Mouse (Mus musculus) gastrocnemius, adult 2 months (tissue): ENCODE results near the gene Dpy19l1. TPM values are rescaled to one million over a fixed set of nuclear protein-coding genes. Genes with fewer than 3 reads are reported as not detected.
A peak's percentile ranks its signal among the peaks of the same experiment; 100 is the strongest.

Experiments
- DNase-seq: peaks from one replicate; pipeline ENCODE4 v3.0.0; 2022
- H3K27ac ChIP-seq: fragments of 200-600 bp; 2 replicates; pipeline ENCODE4 v1.8.1; 2022; ENCODE audit warnings: mild to moderate bottlenecking
- H3K4me3 ChIP-seq: fragments of 200-600 bp; 2 replicates; pipeline ENCODE4 v1.8.1; 2022; ENCODE audit warnings: mild to moderate bottlenecking, moderate library complexity
- CTCF ChIP-seq: fragments of 200-600 bp; IDR thresholded peaks from 2 replicates; pipeline ENCODE4 v1.8.1; 2022; ENCODE audit warnings: antibody characterized with exemption, mild to moderate bottlenecking, moderate library complexity
- intact Hi-C: fragments of 180-260 bp; cut with DNase I; formaldehyde crosslinking; loops from one replicate; pipeline ENCODE4 v1.15.1; 2025
- long read RNA-seq, 2 experiments: library from polyadenylated mRNA; stranded (forward); transcript quantifications; one replicate each; pipeline ENCODE4 v2.0.0; 2021
- total RNA-seq, 2 experiments: library from RNA; stranded (reverse); gene quantifications; 2 replicates each; pipeline ENCODE4 v1.2.3; 2021

Gene Dpy19l1
- total RNA-seq: 1 to 10 TPM; 3.6 to 5.7 TPM
- long read RNA-seq, experiment 1, full-length matches to known transcripts: 3 of 3 reads
- long read RNA-seq, experiment 1, partial matches to known transcripts: 0 of 3 reads
- long read RNA-seq, experiment 1, other reads (novel, unspliced or antisense): 0 of 3 reads
- long read RNA-seq, experiment 2, full-length matches to known transcripts: 5 of 5 reads
- long read RNA-seq, experiment 2, partial matches to known transcripts: 0 of 5 reads
- long read RNA-seq, experiment 2, other reads (novel, unspliced or antisense): 0 of 5 reads

GRCm38 (mm10) chr9:24503067-24503857, at the start of gene Dpy19l1:
TSS of gene Dpy19l1 (minus strand) at chr9:24503140.
- Histone ChIP-seq H3K4me3 (peak within 1 kb of the TSS; percentile 87), H3K27ac (peak within 1 kb of the TSS; percentile 88)
- peak; percentile 42 for TF ChIP-seq CTCF
- DNase-seq: peak; percentile 98
- intact Hi-C loops: loop anchor here (10.0 kb wide), 1 partner anchor 918 kb away; no protein-coding TSS in a partner anchor

DNA sequence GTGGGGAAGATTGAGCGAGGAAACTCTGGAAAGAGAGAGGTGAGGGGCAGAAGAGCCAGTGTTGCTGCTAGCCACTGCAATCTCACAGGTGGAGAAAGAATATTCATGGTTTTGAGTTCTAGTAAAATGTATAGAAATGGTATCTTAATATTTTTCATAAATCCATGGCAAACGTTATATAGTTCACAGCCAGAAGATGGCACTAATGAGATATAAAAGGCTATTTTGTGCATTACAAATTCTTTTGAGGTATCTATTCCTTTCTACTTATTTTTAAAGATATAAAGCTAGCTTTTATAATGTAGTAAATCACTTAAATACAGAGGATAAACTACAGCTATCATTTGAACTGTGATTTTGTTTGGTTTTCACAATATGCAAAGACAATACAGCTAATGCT, 35.2 kb upstream of the Dpy19l1 start:
- no peak for TF ChIP-seq CTCF
- intact Hi-C loops: no loop called here
- DNase-seq: no peak
- Histone ChIP-seq H3K4me3 (no peak overlapping the region), H3K27ac (no peak overlapping the region)

DNA sequence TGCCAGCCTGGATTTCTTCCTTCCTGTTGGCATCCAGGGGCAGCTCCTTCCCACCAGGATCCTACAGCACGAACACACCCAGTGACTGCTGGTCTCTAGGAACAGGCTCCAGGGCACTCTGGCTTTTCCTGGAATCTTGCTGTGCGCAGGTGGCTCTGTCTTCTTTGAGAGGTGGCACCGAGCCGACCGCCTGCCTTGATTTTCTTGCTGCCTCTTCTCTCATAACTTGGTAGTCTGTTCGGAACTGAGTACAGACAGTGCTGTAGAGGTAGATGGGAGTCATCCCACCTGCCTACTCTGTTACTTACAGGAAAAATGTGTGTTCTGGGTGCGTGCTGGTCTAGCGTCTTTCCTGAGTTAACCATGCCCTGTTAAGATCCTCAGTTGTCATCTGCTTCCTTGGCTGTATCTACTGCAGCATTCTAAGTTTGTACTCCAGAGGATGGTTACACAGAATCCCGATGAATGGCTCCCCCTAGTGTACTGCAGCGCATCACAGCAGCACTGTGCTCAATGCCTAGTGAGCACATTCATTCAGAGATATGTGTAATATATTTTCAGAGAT, 13.7 kb upstream of the Dpy19l1 start:
- peak; percentile 52 for DNase-seq
- intact Hi-C loops: no loop called here
- peak; percentile 90 for TF ChIP-seq CTCF
- H3K4me3 ChIP-seq: no peak overlapping the region
- H3K27ac ChIP-seq: no peak overlapping the region

DNA sequence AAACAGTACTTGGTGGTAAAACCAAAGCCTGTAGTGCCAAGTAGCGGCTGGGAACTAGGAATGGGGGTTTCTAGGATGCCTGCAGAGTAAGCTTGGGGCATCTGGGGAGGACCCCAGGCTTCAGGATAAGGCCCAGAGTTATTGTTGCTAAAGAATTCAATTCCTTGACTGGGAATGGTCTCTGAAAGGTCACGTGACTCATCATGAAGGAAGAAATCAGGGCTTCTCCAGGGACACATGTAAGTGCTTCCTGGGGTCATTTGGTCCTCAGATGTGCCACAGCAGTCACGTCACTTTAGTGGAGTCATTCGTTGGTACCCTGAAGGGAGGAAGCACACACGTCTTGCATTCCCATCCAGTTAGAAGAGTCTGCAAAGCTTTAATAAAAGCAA, 11.1 kb upstream of the Dpy19l1 start:
- H3K27ac ChIP-seq: no peak overlapping the region
- no peak for DNase-seq
- intact Hi-C loops: no loop called here
- no peak for TF ChIP-seq CTCF
- H3K4me3 ChIP-seq: no peak overlapping the region

DNA sequence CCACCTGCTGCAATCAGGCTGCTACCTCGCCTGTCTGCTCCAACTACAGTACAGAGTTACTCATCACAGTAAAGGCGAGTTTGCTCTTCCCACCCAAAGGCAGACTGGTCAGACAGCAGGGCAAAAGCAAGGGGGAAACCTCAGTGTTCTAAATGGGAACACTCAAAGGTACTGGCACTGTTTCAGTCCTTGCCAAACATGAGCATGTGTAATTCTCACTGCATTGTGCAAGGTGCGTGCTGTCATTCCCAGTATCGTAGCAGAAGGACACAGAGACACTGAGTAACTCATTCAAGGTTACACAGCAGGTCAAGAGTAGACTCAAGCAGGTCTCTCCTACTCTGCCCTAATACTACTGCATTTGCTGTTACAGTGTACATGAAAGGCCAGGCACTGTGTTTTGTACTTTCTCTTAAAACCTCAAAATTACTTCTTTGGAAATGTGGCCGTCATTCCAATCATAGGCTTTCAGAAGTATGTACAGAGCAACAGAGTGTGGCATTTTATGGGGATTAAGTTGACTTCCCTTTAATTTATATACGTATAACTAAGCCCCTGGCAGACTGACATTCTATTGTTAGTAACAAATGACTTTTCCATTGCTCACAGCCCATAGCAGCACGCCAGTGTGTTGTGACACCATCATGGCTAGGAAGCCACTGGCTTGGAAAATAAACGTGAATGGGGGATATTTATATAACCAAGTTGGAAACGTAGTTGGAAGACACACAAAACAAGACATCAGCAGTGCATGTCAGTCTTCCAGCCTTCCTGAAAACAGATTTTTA, 10.5 kb upstream of the Dpy19l1 start:
- Histone ChIP-seq H3K4me3 (no peak overlapping the region), H3K27ac (no peak overlapping the region)
- intact Hi-C loops: no loop called here
- TF ChIP-seq CTCF: no peak
- no peak for DNase-seq

GRCm38 (mm10) chr9:24512121-24512539, 9.2 kb upstream of the Dpy19l1 start:
- intact Hi-C loops: no loop called here
- DNase-seq: no peak
- TF ChIP-seq CTCF: no peak
- no peak overlapping the region for H3K27ac ChIP-seq
- H3K4me3 ChIP-seq: no peak overlapping the region

- H3K4me3 ChIP-seq: no peak overlapping the region
- no peak for DNase-seq
- intact Hi-C loops: no loop called here
- no peak overlapping the region for H3K27ac ChIP-seq
- no peak for TF ChIP-seq CTCF
Observed at GRCm38 (mm10) chr9:24511371-24512120, 8.6 kb upstream of the Dpy19l1 start.

DNA sequence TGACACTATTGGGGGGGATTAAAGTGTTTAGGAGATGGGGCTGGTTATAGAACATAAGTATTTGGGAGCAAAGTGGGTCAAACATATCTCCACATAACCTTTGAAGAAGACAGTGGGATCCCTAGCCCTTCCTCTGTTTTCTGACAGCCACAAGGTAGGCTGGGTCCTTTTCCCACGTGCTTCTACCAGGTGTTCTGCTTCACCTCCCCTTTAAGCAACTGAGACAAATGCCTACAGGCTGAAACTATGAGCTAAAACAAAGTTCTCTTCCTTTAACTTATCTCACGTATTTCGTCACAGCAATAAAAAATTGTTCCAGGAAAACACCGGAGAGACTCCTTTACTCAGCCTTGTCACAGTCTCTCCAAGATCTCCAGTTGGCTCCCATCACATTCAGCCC, 5.9 kb upstream of the Dpy19l1 start:
- no peak for TF ChIP-seq CTCF
- no peak for DNase-seq
- H3K4me3 ChIP-seq: no peak overlapping the region
- intact Hi-C loops: loop anchor here (10.0 kb wide), 1 partner anchor 924 kb away; no protein-coding TSS in a partner anchor
- H3K27ac ChIP-seq: no peak overlapping the region

GRCm38 (mm10) chr9:24506510-24506909, 3.6 kb upstream of the Dpy19l1 start:
- H3K27ac ChIP-seq: no peak overlapping the region
- intact Hi-C loops: loop anchor here (10.0 kb wide), 1 partner anchor 922 kb away; no protein-coding TSS in a partner anchor
- no peak for TF ChIP-seq CTCF
- DNase-seq: no peak
- no peak overlapping the region for H3K4me3 ChIP-seq

DNA sequence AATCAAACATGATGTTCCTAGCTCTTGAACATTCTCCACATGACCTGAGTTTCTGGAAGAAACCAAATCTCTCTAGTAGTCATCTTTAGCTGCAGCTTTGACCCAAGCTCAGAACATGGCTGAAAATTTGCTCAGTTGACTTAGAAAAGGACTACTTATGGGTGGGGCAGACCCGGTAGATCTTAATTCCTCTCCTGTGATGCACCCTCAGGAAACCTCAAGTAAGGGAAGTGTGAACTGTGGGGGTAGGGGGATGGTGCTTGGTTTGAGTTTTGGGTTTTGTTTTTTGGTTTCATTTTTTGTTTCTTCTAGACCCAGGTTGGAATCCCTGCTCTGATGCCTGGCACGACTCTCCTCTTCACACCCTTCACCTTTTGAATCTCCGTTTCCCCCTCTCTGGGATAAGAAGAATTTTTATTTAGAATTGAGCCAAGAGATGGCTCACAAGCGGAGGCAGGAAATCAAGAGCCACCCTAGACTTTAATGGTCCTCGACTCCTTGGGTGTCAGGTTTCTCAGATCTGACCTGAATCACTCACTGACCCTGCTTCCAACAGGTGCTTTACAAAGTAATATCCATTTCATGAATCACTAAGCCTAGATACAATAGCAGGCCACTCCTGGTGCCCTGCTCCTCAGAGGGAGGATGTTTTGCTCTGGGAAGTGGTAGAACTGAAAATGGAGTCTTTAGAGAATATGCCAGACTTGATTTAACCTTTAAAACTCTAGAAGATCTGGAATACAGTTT, 2.2 kb upstream of the Dpy19l1 start:
- no peak for TF ChIP-seq CTCF
- H3K4me3 ChIP-seq: no peak overlapping the region
- intact Hi-C loops: loop anchor here (10.0 kb wide), 1 partner anchor 920 kb away; no protein-coding TSS in a partner anchor
- no peak for DNase-seq
- no peak overlapping the region for H3K27ac ChIP-seq

- intact Hi-C loops: loop anchor here (10.0 kb wide), 1 partner anchor 920 kb away; no protein-coding TSS in a partner anchor
- H3K27ac ChIP-seq: no peak overlapping the region
- no peak overlapping the region for H3K4me3 ChIP-seq
- no peak for TF ChIP-seq CTCF
- no peak for DNase-seq
Observed at GRCm38 (mm10) chr9:24504381-24504780, 1.4 kb upstream of the Dpy19l1 start.
